Mouse (Mus musculus): ENCODE data around the gene Nyap2.

DNA sequence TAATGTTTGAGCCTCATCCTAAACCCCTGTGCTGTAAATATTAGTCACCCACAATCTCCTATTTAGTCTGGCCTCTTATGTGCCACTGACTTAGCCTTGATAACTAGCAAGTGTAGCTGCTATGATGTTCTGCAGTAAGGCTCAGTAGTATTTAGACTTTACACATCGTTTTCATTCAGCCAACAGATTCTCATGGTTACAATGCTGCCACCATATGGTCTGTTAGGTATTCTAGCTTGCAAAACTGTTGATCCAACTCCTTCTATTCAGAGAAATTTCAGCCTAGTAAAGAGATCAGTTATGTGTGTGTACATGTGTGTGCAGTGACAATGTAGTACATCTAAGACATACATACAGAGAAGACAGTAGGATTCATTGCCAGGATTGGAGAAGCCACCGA lies 231.2 kb downstream of the Nyap2 start:
- TF ChIP-seq POLR2A (IDR thresholded peaks at IDR 0.05; ENCODE audit: insufficient read depth, low read depth, low read length) (no peak), CTCF (IDR thresholded peaks at IDR 0.05; ENCODE audit: insufficient read depth, low read depth, low read length) (no peak)

All from olfactory bulb, adult 2 months (tissue).